Mouse (Mus musculus): Measurements from ENCODE around the gene Olig1.

- TF ChIP-seq CTCF (conservative IDR thresholded peaks at IDR 0.05; ENCODE audit: insufficient read depth, insufficient read length, low read depth, low read length) (no peak), POLR2A (IDR thresholded peaks at IDR 0.05; ENCODE audit: low read depth, low read length) (no peak)
Measured at GRCm38 (mm10) chr16:91280516-91280915, 10.9 kb downstream of the Olig1 start.

Measured in kidney, adult 2 months (tissue).